Mouse (Mus musculus): ENCODE measurements around the gene Flrt3.
A peak's percentile ranks its signal among the peaks of the same experiment; 100 is the strongest.

Flrt3 gene

GRCm38 (mm10) chr2:140670963-140671702, at the start of gene Flrt3:
TSS of gene Flrt3 (minus strand) at chr2:140671469.
- peak; percentile 94 for DNase-seq

- no peak for DNase-seq
These were observed 46.1 kb upstream of the Flrt3 start for GRCm38 (mm10) chr2:140717407-140717806.

GRCm38 (mm10) chr2:140715822-140716221, 44.6 kb upstream of the Flrt3 start:
- DNase-seq: no peak

- DNase-seq: no peak
These were observed 36.3 kb upstream of the Flrt3 start for GRCm38 (mm10) chr2:140707550-140707949.

GRCm38 (mm10) chr2:140705278-140705677, 34.0 kb upstream of the Flrt3 start:
- no peak for DNase-seq

GRCm38 (mm10) chr2:140704146-140704545, 32.9 kb upstream of the Flrt3 start:
- no peak for DNase-seq

- no peak for DNase-seq
These were observed 32.1 kb upstream of the Flrt3 start for GRCm38 (mm10) chr2:140703377-140703776.

- no peak for DNase-seq
These were observed 27.3 kb upstream of the Flrt3 start for GRCm38 (mm10) chr2:140698585-140698984.

GRCm38 (mm10) chr2:140693845-140694244, 22.6 kb upstream of the Flrt3 start:
- no peak for DNase-seq

- no peak for DNase-seq
These were observed 21.2 kb upstream of the Flrt3 start for GRCm38 (mm10) chr2:140692461-140692860.

GRCm38 (mm10) chr2:140691403-140691802, 20.1 kb upstream of the Flrt3 start:
- DNase-seq: no peak

GRCm38 (mm10) chr2:140690906-140691305, 19.6 kb upstream of the Flrt3 start:
- DNase-seq: no peak

GRCm38 (mm10) chr2:140676728-140677127, 5.5 kb upstream of the Flrt3 start:
- no peak for DNase-seq

- DNase-seq: no peak
These were observed 2.2 kb upstream of the Flrt3 start for GRCm38 (mm10) chr2:140673466-140673865.

- DNase-seq: peak; percentile 57
These were observed 812 bp downstream of the Flrt3 start for GRCm38 (mm10) chr2:140670457-140670856.

GRCm38 (mm10) chr2:140669786-140670185, 1.5 kb downstream of the Flrt3 start:
- no peak for DNase-seq

- no peak for DNase-seq
These were observed 2.2 kb downstream of the Flrt3 start for GRCm38 (mm10) chr2:140669081-140669480.

GRCm38 (mm10) chr2:140668311-140668710, 3.0 kb downstream of the Flrt3 start:
- peak; percentile 75 for DNase-seq

GRCm38 (mm10) chr2:140667261-140668047, 3.8 kb downstream of the Flrt3 start:
- DNase-seq: no peak

- no peak for DNase-seq
These were observed 4.4 kb downstream of the Flrt3 start for GRCm38 (mm10) chr2:140666846-140667245.

- peak; percentile 17 for DNase-seq
These were observed 6.9 kb downstream of the Flrt3 start for GRCm38 (mm10) chr2:140664381-140664780.

GRCm38 (mm10) chr2:140662673-140663072, 8.6 kb downstream of the Flrt3 start:
- DNase-seq: no peak

GRCm38 (mm10) chr2:140653978-140654377, 17.3 kb downstream of the Flrt3 start:
- no peak for DNase-seq

- DNase-seq: no peak
These were observed 17.8 kb downstream of the Flrt3 start for GRCm38 (mm10) chr2:140653481-140653880.

All from cerebellum, adult 11-12 months (tissue).